Mouse (Mus musculus) kidney, postnatal 25 days (tissue): ENCODE measurements around the gene Jag1.

Experiments
- DNase-seq, 2 experiments: peaks; one replicate each; pipeline ENCODE4 v3.0.0; 2021; ENCODE audit warnings: mixed read lengths in 2 of 2

Gene Jag1

GRCm38 (mm10) chr2:137099211-137099734, 17.2 kb downstream of the Jag1 start:
- DNase-seq = no peak

- no peak for DNase-seq
Observed at GRCm38 (mm10) chr2:137098269-137099035, 18.0 kb downstream of the Jag1 start.

GRCm38 (mm10) chr2:137096981-137097460, 19.4 kb downstream of the Jag1 start:
- DNase-seq = no peak

- no peak for DNase-seq
Observed at GRCm38 (mm10) chr2:137094301-137094700, 22.1 kb downstream of the Jag1 start.

GRCm38 (mm10) chr2:137093298-137093630, 23.2 kb downstream of the Jag1 start:
- no peak for DNase-seq

GRCm38 (mm10) chr2:137092523-137093297, 23.7 kb downstream of the Jag1 start:
- no peak for DNase-seq

GRCm38 (mm10) chr2:137091766-137092522, 24.5 kb downstream of the Jag1 start:
- DNase-seq = no peak

GRCm38 (mm10) chr2:137087705-137088104, 28.7 kb downstream of the Jag1 start:
- DNase-seq = no peak

GRCm38 (mm10) chr2:137086621-137087395, 29.6 kb downstream of the Jag1 start:
- no peak for DNase-seq

GRCm38 (mm10) chr2:137085257-137085656, 31.2 kb downstream of the Jag1 start:
- no peak for DNase-seq

- DNase-seq = peak; percentile 41 to 58
Observed at GRCm38 (mm10) chr2:137082896-137083620, 33.4 kb downstream of the Jag1 start.

GRCm38 (mm10) chr2:137081001-137081400, 35.4 kb downstream of the Jag1 start:
- DNase-seq = no peak

- DNase-seq = peak; percentile 61 to 83
Observed at GRCm38 (mm10) chr2:137080468-137080867, 36.0 kb downstream of the Jag1 start.

GRCm38 (mm10) chr2:137079721-137080320, 36.6 kb downstream of the Jag1 start:
- DNase-seq = peak; percentile 56 to 72

- no peak for DNase-seq
Observed at GRCm38 (mm10) chr2:137078771-137079170, 37.7 kb downstream of the Jag1 start.

- DNase-seq = no peak
Observed at GRCm38 (mm10) chr2:137074313-137074620, 42.2 kb downstream of the Jag1 start.

- no peak for DNase-seq
Observed at GRCm38 (mm10) chr2:137073473-137074312, 42.8 kb downstream of the Jag1 start.

- DNase-seq = no peak
Observed at GRCm38 (mm10) chr2:137067479-137068110, 48.8 kb downstream of the Jag1 start.

- no peak for DNase-seq
Observed at GRCm38 (mm10) chr2:137064513-137064912, 51.9 kb downstream of the Jag1 start.

GRCm38 (mm10) chr2:137063829-137064228, 52.6 kb downstream of the Jag1 start:
- DNase-seq = no peak
